Mouse (Mus musculus): ENCODE data around the gene Llph.

Llph gene

DNA sequence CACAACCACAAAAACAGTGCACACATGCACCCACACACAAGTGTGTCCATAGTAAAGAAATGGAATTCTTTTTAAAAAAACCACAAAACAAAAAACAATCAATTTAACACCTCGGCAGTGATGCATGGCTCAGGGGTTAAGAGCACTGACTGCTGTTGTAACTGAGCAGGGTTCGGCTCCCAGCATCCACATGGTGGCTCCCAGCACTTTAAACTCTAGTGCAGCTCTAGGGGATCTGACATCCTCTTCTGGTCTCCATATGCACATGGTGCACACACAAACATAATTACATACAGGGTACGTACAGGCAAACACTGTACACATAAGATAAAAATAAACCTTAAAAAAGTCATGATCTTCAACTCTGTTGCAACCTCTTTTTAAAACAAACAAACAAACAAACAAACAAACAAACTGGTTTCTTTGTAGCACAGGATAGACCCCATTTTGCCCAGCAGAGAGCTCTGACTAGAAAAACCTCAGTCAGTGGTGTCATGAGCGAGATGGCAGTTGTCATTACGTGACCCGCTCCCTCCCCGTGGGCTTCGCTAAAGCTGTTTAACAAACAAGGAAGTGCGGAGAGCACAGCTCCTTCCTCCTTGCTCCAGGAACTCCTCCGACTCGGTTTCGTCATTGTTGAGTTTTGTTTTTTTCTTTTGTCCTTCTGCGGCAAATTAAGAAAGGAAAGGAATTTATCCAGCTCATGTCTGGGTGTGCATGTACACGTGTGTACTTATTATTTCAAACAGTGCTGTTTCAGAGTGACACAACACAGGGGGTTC is 7.1 kb upstream of the Llph start:
- no peak for DNase-seq (ENCODE audit: low spot score in 2 of 2)

GRCm38 (mm10) chr10:120220776-120221175 is 6.1 kb upstream of the Llph start:
- no peak for DNase-seq (ENCODE audit: low spot score in 2 of 2)

- peak in 1 of 2 experiments; percentile 20 for DNase-seq (ENCODE audit: low spot score in 2 of 2)
Observed at GRCm38 (mm10) chr10:120231718-120232117, 4.8 kb downstream of the Llph start.

DNA sequence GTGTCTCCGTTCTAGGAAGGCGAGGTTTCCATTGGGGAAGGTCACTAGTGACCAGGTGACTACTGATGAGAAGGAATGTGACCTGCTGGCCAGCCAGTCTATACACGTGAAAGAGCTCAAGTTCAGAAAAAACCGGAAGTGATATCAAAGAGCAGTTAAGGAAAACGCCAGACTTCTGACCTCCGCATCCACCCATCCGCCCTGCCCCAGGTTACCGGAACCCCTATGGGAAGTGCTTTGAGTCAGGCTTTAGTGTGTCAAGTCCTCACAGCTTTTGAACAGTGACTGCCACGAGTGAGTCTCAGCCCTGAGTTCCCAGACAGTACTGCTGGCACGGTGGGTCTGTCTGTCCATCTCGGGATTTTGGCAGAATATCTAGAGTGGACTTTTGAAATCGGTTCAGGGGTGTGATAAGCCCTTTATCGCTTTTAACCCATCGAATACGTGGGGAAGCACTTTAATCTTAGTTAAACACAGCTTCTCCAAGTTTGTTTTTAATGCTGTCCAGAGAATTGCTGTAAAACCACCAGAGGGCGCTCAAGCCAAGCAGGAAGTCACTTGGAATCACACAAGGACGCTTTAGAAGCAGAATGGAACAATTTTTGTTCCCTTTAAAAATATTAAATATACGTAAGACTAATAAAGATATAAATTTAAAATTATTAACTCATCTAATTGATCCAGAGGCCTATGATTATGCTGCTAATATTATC is 6.9 kb downstream of the Llph start:
- DNase-seq (ENCODE audit: low spot score in 2 of 2), result peak; percentile 19 to 27

GRCm38 (mm10) chr10:120236855-120237254 is 10.0 kb downstream of the Llph start:
- no peak for DNase-seq (ENCODE audit: low spot score in 2 of 2)

GRCm38 (mm10) chr10:120238241-120238640 is 11.4 kb downstream of the Llph start:
- DNase-seq (ENCODE audit: low spot score in 2 of 2), result no peak

DNA sequence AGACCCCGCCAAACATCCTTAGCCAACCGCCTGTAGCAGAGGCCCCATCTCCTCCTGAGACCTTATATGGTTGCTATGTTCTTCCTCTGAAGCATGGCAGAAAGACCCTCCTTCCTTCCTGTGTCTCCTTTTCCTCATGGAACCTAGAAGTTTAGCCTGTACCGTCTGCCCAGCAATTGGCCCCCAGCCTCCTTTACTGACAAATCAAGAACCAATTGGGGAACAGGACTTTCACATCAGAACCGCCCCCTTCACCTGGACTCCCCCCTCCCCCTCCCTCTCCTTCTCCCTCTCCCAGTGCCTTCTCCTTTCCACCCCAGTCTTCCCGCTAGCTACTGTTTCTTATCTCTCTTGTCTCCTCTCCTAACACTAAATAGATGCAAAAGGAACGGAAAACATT is 12.6 kb downstream of the Llph start:
- DNase-seq (ENCODE audit: low spot score in 2 of 2), result no peak

GRCm38 (mm10) chr10:120242421-120242820 is 15.6 kb downstream of the Llph start:
- DNase-seq (ENCODE audit: low spot score in 2 of 2), result no peak

DNA sequence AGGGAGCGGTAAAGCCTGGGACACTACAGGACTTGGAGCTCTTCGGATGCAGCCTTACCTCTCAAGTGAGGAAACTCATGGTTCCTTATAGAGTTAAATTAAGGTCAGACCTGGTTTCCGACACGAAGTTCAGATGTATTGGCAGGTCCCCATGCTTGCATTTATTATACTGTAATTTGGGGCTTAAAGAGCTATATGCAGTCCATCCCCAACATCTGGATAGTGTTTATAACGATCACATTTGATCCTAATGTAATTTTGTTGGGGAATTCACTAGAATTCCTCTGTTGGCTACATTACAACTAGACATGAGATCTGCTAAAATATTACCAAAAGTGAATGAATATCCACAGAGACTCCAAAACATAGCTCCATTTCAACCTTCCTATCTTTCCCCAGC is 18.8 kb downstream of the Llph start:
- no peak for DNase-seq (ENCODE audit: low spot score in 2 of 2)

- peak in 1 of 2 experiments; percentile 11 for DNase-seq (ENCODE audit: low spot score in 2 of 2)
Observed at GRCm38 (mm10) chr10:120246994-120247750, 20.3 kb downstream of the Llph start.

GRCm38 (mm10) chr10:120250911-120251683 is 24.2 kb downstream of the Llph start:
- DNase-seq (ENCODE audit: low spot score in 2 of 2), result no peak

DNA sequence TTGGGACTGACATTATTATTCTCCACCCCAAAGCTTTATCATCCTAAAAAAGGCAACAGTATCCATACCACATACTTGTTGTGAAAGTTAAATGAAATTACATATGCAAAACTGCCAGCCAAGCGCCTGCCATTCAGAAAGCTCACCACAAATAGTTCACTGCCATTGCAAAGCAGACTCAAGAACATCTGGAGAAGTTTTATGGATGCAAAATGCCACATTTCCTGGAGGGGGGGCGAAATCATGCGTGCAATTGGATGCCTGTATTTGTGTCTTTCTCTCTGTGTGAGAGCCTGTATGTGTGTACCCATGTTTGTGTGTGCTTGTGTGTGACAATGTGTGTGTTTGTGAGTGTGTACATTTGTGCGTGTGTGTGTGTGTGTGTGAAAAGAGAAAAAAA is 24.9 kb downstream of the Llph start:
- no peak for DNase-seq (ENCODE audit: low spot score in 2 of 2)

- no peak for DNase-seq (ENCODE audit: low spot score in 2 of 2)
Observed at GRCm38 (mm10) chr10:120252800-120253199, 25.9 kb downstream of the Llph start.

DNA sequence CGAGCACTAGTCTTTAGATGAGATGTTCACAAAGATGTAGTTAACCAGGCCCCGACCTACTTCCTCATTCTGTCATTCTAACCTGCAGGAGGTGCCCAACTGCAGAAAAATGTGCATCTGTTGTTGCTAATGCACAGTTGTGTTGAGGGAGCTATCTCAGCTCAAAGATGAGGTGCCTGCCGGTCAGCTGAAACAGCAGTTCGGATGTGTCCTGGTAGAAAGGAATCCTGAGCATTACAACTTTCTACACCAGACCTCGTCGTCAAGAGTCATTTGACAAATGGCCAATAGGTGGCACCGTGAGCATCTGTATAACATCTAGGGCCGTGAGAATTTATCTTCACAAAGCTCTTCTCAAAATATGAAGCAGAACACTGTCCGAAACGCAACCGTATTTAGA is 30.4 kb downstream of the Llph start:
- DNase-seq (ENCODE audit: low spot score in 2 of 2), result peak; percentile 38 to 47

- no peak for DNase-seq (ENCODE audit: low spot score in 2 of 2)
Observed at GRCm38 (mm10) chr10:120267790-120268189, 40.9 kb downstream of the Llph start.

- no peak for DNase-seq (ENCODE audit: low spot score in 2 of 2)
Observed at GRCm38 (mm10) chr10:120269946-120270345, 43.1 kb downstream of the Llph start.

DNA sequence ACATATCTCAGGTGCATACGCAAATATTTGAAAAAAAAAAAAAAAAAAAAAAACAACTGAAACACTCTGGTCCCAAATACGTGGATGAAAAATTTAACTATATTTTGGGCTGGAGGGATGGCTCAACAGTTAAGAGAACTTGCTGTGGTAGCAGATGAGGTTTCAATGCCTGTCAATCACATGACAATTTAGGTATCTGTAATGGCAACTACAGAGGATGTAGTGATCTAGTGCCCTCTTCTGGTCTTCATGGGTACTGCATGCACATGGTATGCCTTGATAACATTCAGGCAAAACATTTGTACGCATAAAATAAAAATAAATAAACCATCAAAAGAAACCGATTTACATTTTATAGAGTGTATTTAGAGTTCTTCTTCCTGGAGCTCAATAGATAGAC is 43.9 kb downstream of the Llph start:
- DNase-seq (ENCODE audit: low spot score in 2 of 2), result no peak

GRCm38 (mm10) chr10:120271318-120271717 is 44.4 kb downstream of the Llph start:
- DNase-seq (ENCODE audit: low spot score in 2 of 2), result no peak

GRCm38 (mm10) chr10:120271879-120272269 is 45.0 kb downstream of the Llph start:
- DNase-seq (ENCODE audit: low spot score in 2 of 2), result no peak

- DNase-seq (ENCODE audit: low spot score in 2 of 2), result no peak
Observed at GRCm38 (mm10) chr10:120272270-120272883, 45.5 kb downstream of the Llph start.

DNA sequence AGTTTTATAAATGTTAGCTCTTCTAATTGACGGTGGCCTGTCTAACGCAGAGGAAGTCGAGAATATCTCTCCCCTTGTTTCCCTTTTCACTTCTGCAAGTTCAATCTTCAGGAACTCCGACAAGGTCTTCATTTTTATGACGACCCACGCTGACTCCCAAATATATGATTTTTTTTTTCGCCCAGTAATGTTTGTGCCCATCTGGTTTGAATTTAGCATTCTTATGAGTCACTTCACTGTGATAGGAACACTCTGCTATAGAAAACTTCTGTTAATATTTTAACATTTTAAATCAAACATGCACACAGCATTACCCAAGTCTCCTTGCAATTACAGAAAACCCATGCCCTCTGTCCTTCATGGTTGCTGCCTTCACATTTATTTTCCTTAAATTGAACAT is 46.5 kb downstream of the Llph start:
- no peak for DNase-seq (ENCODE audit: low spot score in 2 of 2)

Measured in frontal cortex, postnatal 25 days (tissue).